Mouse (Mus musculus) lung, postnatal 0 days (tissue): Measurements from ENCODE around the gene 5330417C22Rik. TPM values are rescaled to one million over a fixed set of nuclear protein-coding genes. Genes with fewer than 3 reads are reported as not detected.

ENCODE experiments used
- ATAC-seq: fragments of 200-750 bp; cut with Nextera tagmentation; 2 replicates; pipeline ENCODE4 v1.8.0; 2017; ENCODE audit warnings: moderate library complexity
- DNase-seq: peaks from one replicate; pipeline ENCODE4 v3.0.0-alpha.2; 2016; ENCODE audit warnings: low spot score
- H3K27ac ChIP-seq: fragments of 300-500 bp; sonication (generic); 2 replicates; pipeline ENCODE4 v1.5.1; 2014; ENCODE audit warnings: antibody characterized with exemption, mild to moderate bottlenecking, low read length, mixed read lengths
- H3K27me3 ChIP-seq: fragments of 300-500 bp; sonication (generic); replicated peaks from 2 replicates; pipeline ENCODE4 v1.6.1; 2014; ENCODE audit warnings: low read length, mixed read lengths; ENCODE audit not compliant: insufficient read depth
- H3K36me3 ChIP-seq: fragments of 300-500 bp; sonication (generic); 2 replicates; pipeline ENCODE4 v1.6.1; 2014; ENCODE audit warnings: low read length, mixed read lengths; ENCODE audit not compliant: insufficient read depth
- H3K4me1 ChIP-seq: fragments of 300-500 bp; sonication (generic); 2 replicates; pipeline ENCODE4 v1.6.1; 2014; ENCODE audit warnings: antibody characterized with exemption, low read depth, low read length, mixed read lengths; ENCODE audit not compliant: insufficient read depth
- H3K4me2 ChIP-seq: fragments of 300-500 bp; sonication (generic); replicated peaks from 2 replicates; pipeline ENCODE4 v1.6.1; 2014; ENCODE audit warnings: low read depth, mild to moderate bottlenecking, low read length, moderate library complexity, mixed read lengths
- H3K4me3 ChIP-seq: fragments of 300-500 bp; sonication (generic); 2 replicates; pipeline ENCODE4 v1.5.1; 2014; ENCODE audit warnings: low read depth, low read length
- H3K9ac ChIP-seq: fragments of 300-500 bp; sonication (generic); replicated peaks from 2 replicates; pipeline ENCODE4 v1.6.1; 2014; ENCODE audit warnings: low read depth, mild to moderate bottlenecking
- H3K9me3 ChIP-seq: fragments of 300-500 bp; sonication (generic); 2 replicates; pipeline ENCODE4 v1.6.1; 2016; ENCODE audit warnings: low read length, mixed read lengths
- CTCF ChIP-seq: IDR thresholded peaks from 2 replicates; pipeline ENCODE4 v1.5.1; 2016; ENCODE audit warnings: antibody characterized with exemption, mild to moderate bottlenecking
- EP300 ChIP-seq: IDR thresholded peaks from 2 replicates; pipeline ENCODE4 v1.6.1; 2016; ENCODE audit warnings: antibody characterized with exemption, mild to moderate bottlenecking, control low read depth
- WGBS: fragments of 180-500 bp; shearing (Covaris S2); extraction: QIAGEN DNeasy Blood & Tissue Kit; methylation state at CpG from one replicate; pipeline ENCODE4 v1.1.7; 2014; 5-methylcytosine and 5-hydroxymethylcytosine counted together
- polyA plus RNA-seq: library from polyadenylated mRNA; unstranded; fragments of >200 nt; fragmentation: Nextera tagmentation; extraction: Ambion mirVana; gene quantifications from 2 replicates; pipeline ENCODE4 v1.2.1, GENCODE M21; 2015

Gene 5330417C22Rik
- polyA plus RNA-seq, 1 experiment from 2014 or later: 45.7 TPM

GRCm38 (mm10) chr3:108533951-108534350 is 2.4 kb downstream of the 5330417C22Rik start, which contains the start of gene 1700013F07Rik:
TSS of gene 1700013F07Rik (plus strand) at chr3:108534150.
- Histone ChIP-seq H3K9ac (no peak within 1 kb of the TSS), H3K27ac (peak within 1 kb of the TSS; percentile 65), H3K4me3 (no peak within 1 kb of the TSS), H3K4me2 (no peak within 1 kb of the TSS; the same call in 1 of the 2 replicates), H3K27me3 (0 out of 2 replicates have a peak, but pooled peaks cover 3% of the 10 kb centered on the region), H3K36me3 (no peaks in the 10 kb centered on the region), H3K4me1 (no peaks in the 10 kb centered on the region), H3K9me3 (no peaks in the 10 kb centered on the region)
- TF ChIP-seq EP300 (no peak), CTCF (no peak)
- WGBS: 79% methylated on average over 6 of the region's 6 CpGs
- ATAC-seq (no peak), DNase-seq (no peak)

GRCm38 (mm10) chr3:108533114-108533885 is 3.0 kb downstream of the 5330417C22Rik start:
- H3K9ac ChIP-seq: no peak overlapping the region
- H3K4me3 ChIP-seq: no peak overlapping the region
- peak overlapping the region; percentile 65 for H3K27ac ChIP-seq
- no peak overlapping the region; the same call in 1 of the 2 replicates for H3K4me2 ChIP-seq
- WGBS: 42% methylated on average over 9 of the region's 9 CpGs
- 0 out of 2 replicates have a peak, but pooled peaks cover 3% of the 10 kb centered on the region for H3K27me3 ChIP-seq
- ATAC-seq (peak; percentile 79), DNase-seq (peak; percentile 85)
- H3K9me3 ChIP-seq: no peaks in the 10 kb centered on the region
- H3K4me1 ChIP-seq: no peaks in the 10 kb centered on the region
- TF ChIP-seq EP300 (peak; percentile 54; the same call in 1 of the 2 replicates), CTCF (no peak)
- no peaks in the 10 kb centered on the region for H3K36me3 ChIP-seq

- Histone ChIP-seq H3K4me3 (no peak overlapping the region), H3K9ac (no peak overlapping the region), H3K9me3 (no peaks in the 10 kb centered on the region), H3K4me1 (no peaks in the 10 kb centered on the region), H3K4me2 (no peak overlapping the region), H3K27ac (no peak overlapping the region), H3K27me3 (no peaks in the 10 kb centered on the region), H3K36me3 (no peaks in the 10 kb centered on the region)
- DNase-seq (no peak), ATAC-seq (no peak)
- WGBS: 94% methylated on average over 8 of the region's 8 CpGs
- TF ChIP-seq EP300: no peak
- TF ChIP-seq CTCF: no peak
These were observed 7.8 kb downstream of the 5330417C22Rik start for GRCm38 (mm10) chr3:108528489-108528888.

GRCm38 (mm10) chr3:108523415-108523814 is 12.9 kb downstream of the 5330417C22Rik start:
- DNase-seq (no peak), ATAC-seq (no peak)
- WGBS: 85% methylated on average over 4 of the region's 4 CpGs
- Histone ChIP-seq H3K9ac (no peak overlapping the region), H3K27me3 (no peaks in the 10 kb centered on the region), H3K4me1 (0 out of 2 replicates have a peak, but pooled peaks cover 2% of the 10 kb centered on the region), H3K36me3 (no peaks in the 10 kb centered on the region), H3K27ac (no peak overlapping the region), H3K4me3 (no peak overlapping the region), H3K9me3 (no peaks in the 10 kb centered on the region), H3K4me2 (no peak overlapping the region)
- TF ChIP-seq EP300: no peak
- no peak for TF ChIP-seq CTCF

GRCm38 (mm10) chr3:108518276-108518675 is 18.1 kb downstream of the 5330417C22Rik start:
- Histone ChIP-seq H3K9ac (no peak overlapping the region), H3K27me3 (no peaks in the 10 kb centered on the region), H3K27ac (no peak overlapping the region), H3K9me3 (no peaks in the 10 kb centered on the region), H3K4me2 (no peak overlapping the region), H3K4me1 (0 out of 2 replicates have a peak, but pooled peaks cover 3% of the 10 kb centered on the region), H3K36me3 (no peaks in the 10 kb centered on the region), H3K4me3 (no peak overlapping the region)
- DNase-seq: peak; percentile 68
- peak; percentile 64 for ATAC-seq
- TF ChIP-seq CTCF (no peak), EP300 (no peak)
- WGBS: 34% methylated on average over 4 of the region's 4 CpGs

- no peak overlapping the region for H3K27ac ChIP-seq
- H3K9ac ChIP-seq: no peak overlapping the region
- ATAC-seq (no peak), DNase-seq (no peak)
- 62% methylated on average over 3 of the region's 3 CpGs for WGBS
- no peak overlapping the region for H3K4me3 ChIP-seq
- H3K36me3 ChIP-seq: no peaks in the 10 kb centered on the region
- TF ChIP-seq EP300: no peak
- no peak for TF ChIP-seq CTCF
- H3K4me1 ChIP-seq: peaks cover under 1% of the 10 kb centered on the region; the same call in 1 of the 2 replicates
- H3K4me2 ChIP-seq: no peak overlapping the region
- H3K27me3 ChIP-seq: no peaks in the 10 kb centered on the region
- H3K9me3 ChIP-seq: no peaks in the 10 kb centered on the region
These were observed 22.9 kb downstream of the 5330417C22Rik start for GRCm38 (mm10) chr3:108513465-108513864.
